Mouse (Mus musculus) G1E (cell line): ENCODE data around the gene Gm17660. TPM values are rescaled to one million over a fixed set of nuclear protein-coding genes. Genes with fewer than 3 reads are reported as not detected.
A peak's percentile ranks its signal among the peaks of the same experiment; 100 is the strongest.

Source experiments
- ATAC-seq: 2 replicates; pipeline ENCODE4 v1.8.0; 2016; ENCODE audit warnings: mild to moderate bottlenecking; ENCODE audit not compliant: insufficient number of reproducible peaks, poor library complexity, low FRiP score, severe bottlenecking; ENCODE audit errors: extremely low read depth
- DNase-seq: peaks from one replicate; pipeline ENCODE4 v3.0.0; 2012; ENCODE audit warnings: low spot score
- H3K27me3 ChIP-seq: 2 replicates; pipeline ENCODE4 v1.6.1; 2012; ENCODE audit warnings: mild to moderate bottlenecking, low read length, inconsistent platforms; ENCODE audit not compliant: insufficient read depth
- H3K36me3 ChIP-seq: replicated peaks from 2 replicates; pipeline ENCODE3; 2012; ENCODE audit warnings: mild to moderate bottlenecking, inconsistent platforms
- H3K4me1 ChIP-seq: 2 replicates; pipeline ENCODE4 v1.6.1; 2012; ENCODE audit warnings: low read depth, low read length, inconsistent platforms, mixed read lengths; ENCODE audit not compliant: insufficient read depth
- H3K4me3 ChIP-seq: 2 replicates; pipeline ENCODE4 v1.5.1; 2012; ENCODE audit warnings: low read depth, mild to moderate bottlenecking, inconsistent platforms, low read length, moderate library complexity, mixed read lengths
- H3K9me3 ChIP-seq: replicated peaks from 2 replicates; pipeline ENCODE4 v1.6.1; 2012; ENCODE audit warnings: inconsistent platforms
- CTCF ChIP-seq: IDR thresholded peaks from 2 replicates; pipeline ENCODE4 v1.5.1; 2012; ENCODE audit warnings: low read depth, low read length, inconsistent platforms, mixed read lengths
- GATA1 ChIP-seq: IDR thresholded peaks from 2 replicates; pipeline ENCODE4 v1.6.1; 2012; ENCODE audit warnings: borderline replicate concordance, low read length, inconsistent platforms, mixed read lengths
- GATA2 ChIP-seq: IDR thresholded peaks from 2 replicates; pipeline ENCODE4 v1.6.1; 2012; ENCODE audit warnings: low read depth, low read length, inconsistent platforms, borderline replicate concordance
- POLR2AphosphoS5 ChIP-seq: IDR thresholded peaks from 2 replicates; pipeline ENCODE4 v1.6.1; 2012; ENCODE audit warnings: low read depth, low read length, inconsistent platforms; ENCODE audit not compliant: insufficient replicate concordance
- TAL1 ChIP-seq: conservative IDR thresholded peaks from 2 replicates; pipeline ENCODE4 v1.6.1; 2012; ENCODE audit warnings: low read depth, low read length, inconsistent platforms, mixed read lengths
- polyA plus RNA-seq: library from polyadenylated mRNA; stranded (reverse); fragments of >175 nt; gene quantifications from 2 replicates; pipeline ENCODE4 v1.2.3, GENCODE M21; 2012
- total RNA-seq, 2 experiments: library from RNA; stranded (forward) in 1 of 2; stranded (reverse) in 1 of 2; fragments of 200-1000 nt in 1 of 2; fragments of >200 nt in 1 of 2; fragmentation: Nextera tagmentation in 1 of 2; gene quantifications; 2 replicates each; pipeline ENCODE4 v1.2.3; 2014 to 2017

The Gm17660 gene
- total and polyA plus RNA-seq, 3 experiments, result not detected

GRCm38 (mm10) chr5:104072272-104072886 is 5.0 kb downstream of the Gm17660 start:
- H3K4me1 ChIP-seq, result peaks cover 10% of the 10 kb centered on the region
- DNase-seq (no peak), ATAC-seq (no peak)
- no peak overlapping the region for H3K4me3 ChIP-seq
- H3K36me3 ChIP-seq, result no peaks in the 10 kb centered on the region
- TF ChIP-seq TAL1, result no peak
- no peak for TF ChIP-seq POLR2AphosphoS5
- no peak for TF ChIP-seq GATA2
- TF ChIP-seq CTCF, result no peak
- H3K9me3 ChIP-seq, result peaks cover 3% of the 10 kb centered on the region
- H3K27me3 ChIP-seq, result peaks cover 11% of the 10 kb centered on the region

GRCm38 (mm10) chr5:104071048-104071447 is 6.4 kb downstream of the Gm17660 start:
- TF ChIP-seq CTCF (no peak), POLR2AphosphoS5 (no peak), GATA2 (no peak), TAL1 (no peak), GATA1 (no peak)
- Histone ChIP-seq H3K9me3 (peaks cover 3% of the 10 kb centered on the region), H3K27me3 (peaks cover 7% of the 10 kb centered on the region), H3K36me3 (no peaks in the 10 kb centered on the region), H3K4me3 (no peak overlapping the region), H3K4me1 (peaks cover 10% of the 10 kb centered on the region)
- DNase-seq (no peak), ATAC-seq (peak; percentile 50)

GRCm38 (mm10) chr5:104068751-104069150 is 8.7 kb downstream of the Gm17660 start:
- H3K4me1 ChIP-seq, result peaks cover 8% of the 10 kb centered on the region
- no peaks in the 10 kb centered on the region for H3K27me3 ChIP-seq
- no peak overlapping the region for H3K4me3 ChIP-seq
- ATAC-seq (no peak; the same call in 1 of the 2 replicates), DNase-seq (no peak)
- peaks cover 12% of the 10 kb centered on the region for H3K36me3 ChIP-seq
- H3K9me3 ChIP-seq, result peaks cover 3% of the 10 kb centered on the region
- TF ChIP-seq GATA2, result no peak
- TF ChIP-seq TAL1, result no peak
- 0 out of 2 replicates have a peak, but pooled peaks have one; percentile 15 for TF ChIP-seq CTCF

- ATAC-seq, result peak; percentile 87
- no peak overlapping the region; the same call in 1 of the 2 replicates for H3K4me3 ChIP-seq
These were observed 14.4 kb downstream of the Gm17660 start for GRCm38 (mm10) chr5:104062773-104063551.

GRCm38 (mm10) chr5:104061936-104062772 is 15.3 kb downstream of the Gm17660 start:
- ATAC-seq (peak; percentile 46; the same call in 1 of the 2 replicates), DNase-seq (no peak)
- peaks cover 75% of the 10 kb centered on the region for H3K36me3 ChIP-seq
- TF ChIP-seq GATA1, result no peak
- TF ChIP-seq GATA2, result no peak
- TF ChIP-seq CTCF, result no peak
- TF ChIP-seq TAL1, result no peak
- TF ChIP-seq POLR2AphosphoS5, result no peak
- H3K27me3 ChIP-seq, result no peaks in the 10 kb centered on the region
- no peaks in the 10 kb centered on the region for H3K9me3 ChIP-seq
- H3K4me1 ChIP-seq, result peaks cover 48% of the 10 kb centered on the region
- H3K4me3 ChIP-seq, result peak overlapping the region; percentile 34; the same call in 1 of the 2 replicates

More at GRCm38 (mm10) chr5:104062773-104063551, 14.4 kb downstream of the Gm17660 start:
- H3K9me3 ChIP-seq, result no peaks in the 10 kb centered on the region
- peaks cover 43% of the 10 kb centered on the region for H3K4me1 ChIP-seq
- no peak for TF ChIP-seq GATA2
- TF ChIP-seq POLR2AphosphoS5, result no peak
- TF ChIP-seq CTCF, result no peak
- no peak for TF ChIP-seq TAL1
- no peak for TF ChIP-seq GATA1
- H3K27me3 ChIP-seq, result no peaks in the 10 kb centered on the region
- peaks cover 68% of the 10 kb centered on the region for H3K36me3 ChIP-seq
- peak; percentile 52 for DNase-seq

GRCm38 (mm10) chr5:104060429-104060828 is 17.0 kb downstream of the Gm17660 start:
- no peak overlapping the region for H3K4me3 ChIP-seq
- ATAC-seq (no peak), DNase-seq (no peak)
- H3K27me3 ChIP-seq, result no peaks in the 10 kb centered on the region
- H3K4me1 ChIP-seq, result peaks cover 63% of the 10 kb centered on the region
- peaks cover 89% of the 10 kb centered on the region for H3K36me3 ChIP-seq
- no peak for TF ChIP-seq TAL1
- no peak for TF ChIP-seq GATA2
- no peak for TF ChIP-seq POLR2AphosphoS5
- no peak for TF ChIP-seq CTCF
- TF ChIP-seq GATA1, result no peak
- H3K9me3 ChIP-seq, result no peaks in the 10 kb centered on the region
